Mouse (Mus musculus) ovary, adult 18-20 months (tissue): Measurements from ENCODE around the gene Iqcc.

ENCODE experiments used
- DNase-seq: peaks from one replicate; pipeline ENCODE4 v3.0.0; 2022; ENCODE audit warnings: low spot score, mixed read lengths

The Iqcc gene

DNA sequence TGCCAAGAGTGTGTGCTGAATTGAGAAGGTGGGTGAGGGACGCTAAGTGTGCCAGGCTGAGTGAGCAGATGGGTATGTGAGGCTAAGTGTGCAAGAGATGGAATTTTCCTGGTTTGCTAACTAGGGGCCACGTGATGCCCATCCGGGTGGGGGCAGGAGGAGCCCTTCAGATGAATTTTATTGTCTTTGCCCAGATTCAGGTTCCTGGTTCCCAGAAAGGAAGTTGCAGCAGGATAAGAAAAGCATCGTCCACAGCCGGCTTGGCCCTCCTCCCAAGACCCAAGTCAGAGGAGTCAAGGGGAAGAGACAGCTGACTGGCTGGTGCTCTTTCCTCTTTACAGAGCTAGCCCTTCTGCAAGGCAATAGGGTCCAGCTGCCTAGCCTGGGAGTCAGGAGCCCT lies 40.4 kb downstream of the Iqcc start, which contains the start of gene Fam167b:
Fam167b (minus strand) TSS at position 84 of the 400 bp plus-strand sequence.
- no peak for DNase-seq

DNA sequence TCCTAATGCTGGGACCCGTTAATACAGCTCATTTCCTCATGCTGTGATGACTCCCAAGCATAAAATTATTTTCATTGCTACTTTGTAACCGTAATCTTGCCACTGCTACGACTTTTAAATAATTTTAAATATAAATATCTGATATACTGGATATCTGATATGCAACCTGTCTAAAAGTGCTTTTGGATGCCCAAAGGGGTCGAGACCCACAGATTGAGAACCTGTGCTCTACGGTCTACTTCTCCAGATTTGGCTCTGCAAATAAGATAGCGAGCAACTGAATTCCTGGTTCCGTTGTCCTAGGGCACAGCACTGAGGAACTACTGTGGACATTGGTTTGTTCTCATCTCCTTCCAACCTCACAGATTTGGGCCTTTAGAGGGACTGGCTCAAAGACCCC lies 41.2 kb downstream of the Iqcc start:
- DNase-seq = no peak

DNA sequence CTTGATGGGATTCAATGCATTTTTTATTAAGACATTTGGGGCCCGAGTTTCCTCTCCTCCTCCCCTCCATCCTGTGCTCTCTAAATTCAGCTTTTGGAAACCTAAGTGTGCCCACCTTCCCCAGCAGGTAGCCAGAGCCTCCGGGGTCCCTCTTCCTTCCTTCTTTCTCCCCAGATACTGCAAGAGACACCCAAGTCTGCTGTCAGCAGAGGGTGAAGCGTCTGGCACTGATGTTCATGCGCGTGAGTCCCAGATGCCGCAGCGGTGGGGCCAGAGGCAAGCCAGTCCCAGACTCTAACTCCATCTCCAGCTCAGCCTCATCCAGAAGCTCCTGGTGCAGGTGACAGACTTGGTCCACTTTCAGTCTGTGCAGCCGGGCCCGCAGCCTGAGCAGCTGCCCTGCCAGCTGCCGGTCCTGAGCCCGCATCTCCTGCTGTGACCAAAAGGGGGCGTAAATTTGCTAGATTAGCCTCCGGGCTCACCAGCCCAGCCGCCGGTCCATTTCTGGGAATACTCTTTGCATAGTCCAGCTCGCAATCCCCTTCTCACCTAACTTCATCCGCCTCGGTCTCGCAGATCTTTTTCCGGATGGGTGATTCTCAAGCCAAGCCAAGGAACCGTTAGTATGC lies 41.9 kb downstream of the Iqcc start:
- DNase-seq = peak; percentile 37

GRCm38 (mm10) chr4:129575171-129575844 lies 43.6 kb downstream of the Iqcc start:
- no peak for DNase-seq

DNA sequence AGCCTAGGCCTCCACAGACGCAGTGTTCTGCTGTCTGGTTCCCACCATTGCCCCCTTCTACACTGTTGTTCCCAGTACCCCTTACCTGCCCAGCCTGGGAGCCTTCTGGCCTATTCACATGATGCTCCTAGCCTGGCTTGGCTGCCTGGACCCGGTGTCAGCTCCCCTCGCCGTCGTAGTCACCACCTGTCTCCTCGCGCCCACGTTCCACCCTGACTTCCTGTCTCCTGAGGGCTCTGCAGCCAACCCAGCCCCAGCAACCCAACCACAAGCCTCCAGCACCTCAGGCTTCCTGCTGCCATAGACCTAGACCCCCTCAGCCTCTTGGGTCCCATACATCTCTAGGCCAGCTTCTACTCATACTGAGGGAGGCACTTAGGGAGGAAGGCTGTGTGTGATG lies 45.5 kb downstream of the Iqcc start, which contains the start of gene Lck:
Lck (minus strand) TSS at position 212 of the 400 bp plus-strand sequence.
- DNase-seq = no peak

GRCm38 (mm10) chr4:129573093-129573370 lies 45.9 kb downstream of the Iqcc start:
- no peak for DNase-seq

DNA sequence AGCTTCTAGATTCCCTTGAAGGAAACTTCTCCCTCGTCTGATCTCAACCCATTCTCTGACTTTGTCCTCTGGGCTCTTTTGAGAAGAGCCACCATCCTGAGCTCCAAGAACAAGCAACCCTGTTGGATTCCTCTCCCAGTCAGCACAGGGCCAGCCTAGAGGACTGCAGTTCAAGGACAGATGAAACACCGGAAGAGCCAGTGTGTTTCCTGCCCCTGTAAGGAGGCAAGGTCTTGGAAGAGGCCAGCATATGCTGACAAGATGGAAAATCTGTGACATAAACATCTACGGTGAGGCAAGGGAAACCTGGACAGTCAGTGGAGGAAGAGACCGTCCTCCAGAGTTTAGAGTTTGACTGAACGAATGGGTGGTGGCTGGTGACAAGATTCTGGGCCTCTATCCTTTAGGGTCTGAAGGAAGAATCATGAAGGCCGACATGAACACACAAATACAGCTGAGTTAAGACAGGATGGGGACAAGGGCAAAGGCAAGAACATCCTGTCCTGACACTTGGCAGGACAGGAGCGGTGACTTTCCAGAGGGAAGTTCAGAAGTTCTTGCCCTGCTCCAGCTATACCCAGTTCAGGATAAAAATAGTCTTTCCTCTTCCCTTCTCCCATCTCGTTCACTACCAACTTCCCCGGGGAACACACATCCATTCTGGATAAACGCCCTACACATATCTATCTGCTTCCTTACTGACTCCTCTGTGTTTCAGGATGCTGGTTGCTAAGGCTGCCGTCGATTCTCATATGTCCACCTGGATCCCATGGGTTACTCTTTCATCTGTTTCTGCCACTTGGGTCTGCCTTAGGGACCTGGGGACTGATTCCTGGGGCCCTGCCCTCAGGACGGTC lies 46.4 kb downstream of the Iqcc start:
- DNase-seq = no peak

- DNase-seq = no peak
Observed at GRCm38 (mm10) chr4:129571551-129572084, 47.3 kb downstream of the Iqcc start.

DNA sequence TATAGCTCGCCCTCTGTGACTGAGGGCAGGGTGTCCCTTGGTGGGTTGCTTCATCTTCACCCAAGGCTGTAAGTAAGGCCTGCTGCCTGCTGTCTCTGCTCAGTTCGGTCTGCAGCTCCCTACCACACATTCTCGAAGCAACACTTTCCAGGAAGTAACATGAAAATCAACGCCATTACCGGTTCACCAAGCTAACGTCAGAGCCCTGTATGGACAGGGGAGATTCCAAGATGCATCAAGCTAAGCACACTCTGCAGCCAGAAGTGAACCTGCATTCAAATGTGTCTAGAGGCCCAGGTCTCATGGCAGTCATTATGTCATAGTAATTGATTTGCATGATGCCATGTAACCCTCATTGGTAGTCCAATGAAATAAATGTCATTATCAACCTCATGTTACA lies 48.9 kb downstream of the Iqcc start:
- DNase-seq = no peak

DNA sequence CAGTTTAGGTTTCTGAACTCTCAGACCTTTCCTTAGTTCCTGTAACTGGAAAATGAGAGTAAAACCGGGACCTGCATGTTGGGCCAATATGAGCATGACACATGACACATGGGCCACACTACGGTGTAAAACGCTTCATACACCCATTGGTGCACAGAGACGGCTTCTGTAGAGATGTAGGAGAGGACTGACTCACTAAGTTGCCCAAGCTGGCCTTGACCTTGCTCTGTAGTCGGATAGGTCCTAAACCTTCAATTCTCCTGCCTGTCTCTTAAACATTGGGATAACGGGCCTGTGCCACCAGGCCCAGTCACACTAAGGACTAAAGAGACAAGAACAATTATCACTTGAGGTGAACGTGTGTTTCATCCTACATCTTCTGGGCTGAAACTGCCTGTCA lies 50.5 kb downstream of the Iqcc start:
- DNase-seq = no peak

- DNase-seq = no peak
Observed at GRCm38 (mm10) chr4:129565139-129565538, 53.8 kb downstream of the Iqcc start.
